Mouse (Mus musculus): ENCODE data around the gene Olfr1247.
"Not testable (repeated sequence)": the region's sequence is repeated elsewhere in the genome, so short reads cannot be mapped to it uniquely, and the experiment has no call there.

Olfr1247 gene

GRCm38 (mm10) chr2:89614030-89614429 lies at the start of gene Olfr1247:
Olfr1247 (minus strand) TSS chr2:89614130.
- DNase-seq, result no peak

- no peak for DNase-seq
Measured at GRCm38 (mm10) chr2:89661367-89661766, 47.4 kb upstream of the Olfr1247 start, which contains the start of gene Olfr1250. Olfr1250 (minus strand) TSS chr2:89661467.

GRCm38 (mm10) chr2:89634883-89635282 lies 21.0 kb upstream of the Olfr1247 start, which contains the start of gene Olfr1249:
Olfr1249 (minus strand) TSS chr2:89634983.
- no peak for DNase-seq

GRCm38 (mm10) chr2:89618145-89618544 lies 4.2 kb upstream of the Olfr1247 start, which contains the start of gene Olfr1248:
Olfr1248 (minus strand) TSS chr2:89618245.
- DNase-seq, result not testable (repeated sequence)

GRCm38 (mm10) chr2:89593057-89593456 lies 20.9 kb downstream of the Olfr1247 start, which contains the start of gene Olfr1246:
Olfr1246 (minus strand) TSS chr2:89593157.
- DNase-seq, result no peak

GRCm38 (mm10) chr2:89578347-89578746 lies 35.6 kb downstream of the Olfr1247 start, which contains the start of gene Olfr1245:
Olfr1245 (minus strand) TSS chr2:89578447.
- DNase-seq, result no peak

- not testable (repeated sequence) for DNase-seq
Measured at GRCm38 (mm10) chr2:89562706-89563105, 51.2 kb downstream of the Olfr1247 start.
